Mouse (Mus musculus) embryonic facial prominence, embryonic 14.5 days (tissue): ENCODE measurements around the gene Gm614. TPM values are rescaled to one million over a fixed set of nuclear protein-coding genes. Genes with fewer than 3 reads are reported as not detected.

Source experiments
- ATAC-seq: fragments of 200-750 bp; cut with Nextera tagmentation; 2 replicates; pipeline ENCODE4 v1.8.0; 2017; ENCODE audit warnings: low read depth, moderate number of reproducible peaks, moderate TSS enrichment
- DNase-seq: peaks from one replicate; pipeline ENCODE4 v3.0.0-alpha.2; 2015; ENCODE audit warnings: low spot score
- H3K27ac ChIP-seq: fragments of 300-500 bp; sonication (generic); replicated peaks from 2 replicates; pipeline ENCODE4 v1.5.1; 2014; ENCODE audit warnings: low read depth, mild to moderate bottlenecking, low read length, moderate library complexity
- H3K27me3 ChIP-seq: fragments of 300-500 bp; sonication (generic); replicated peaks from 2 replicates; pipeline ENCODE4 v1.6.1; 2014; ENCODE audit warnings: low read length; ENCODE audit not compliant: control insufficient read depth, insufficient read depth
- H3K36me3 ChIP-seq: fragments of 300-500 bp; sonication (generic); 2 replicates; pipeline ENCODE4 v1.6.1; 2014; ENCODE audit warnings: low read length, mixed read lengths; ENCODE audit not compliant: control insufficient read depth, insufficient read depth
- H3K4me1 ChIP-seq: fragments of 300-500 bp; sonication (generic); 2 replicates; pipeline ENCODE4 v1.6.1; 2014; ENCODE audit warnings: antibody characterized with exemption, low read length; ENCODE audit not compliant: control insufficient read depth, insufficient read depth
- H3K4me2 ChIP-seq: fragments of 300-500 bp; sonication (generic); 2 replicates; pipeline ENCODE4 v1.6.1; 2014; ENCODE audit warnings: low read depth, mild to moderate bottlenecking, low read length, moderate library complexity, mixed read lengths
- H3K4me3 ChIP-seq: fragments of 300-500 bp; sonication (generic); 2 replicates; pipeline ENCODE4 v1.5.1; 2014; ENCODE audit warnings: low read depth, mild to moderate bottlenecking, low read length
- H3K9ac ChIP-seq: fragments of 300-500 bp; sonication (generic); 2 replicates; pipeline ENCODE4 v1.6.1; 2014; ENCODE audit warnings: low read depth, mild to moderate bottlenecking, low read length, moderate library complexity, mixed read lengths
- H3K9me3 ChIP-seq: fragments of 300-500 bp; sonication (generic); 2 replicates; pipeline ENCODE4 v1.6.1; 2016; ENCODE audit warnings: low read length; ENCODE audit not compliant: control insufficient read depth
- WGBS: fragments of 180-500 bp; shearing (Covaris S2); extraction: QIAGEN DNeasy Blood & Tissue Kit; methylation state at CpG from one replicate; pipeline ENCODE4 v1.1.7; 2014; 5-methylcytosine and 5-hydroxymethylcytosine counted together
- polyA plus RNA-seq: library from polyadenylated mRNA; unstranded; fragments of >200 nt; fragmentation: Nextera tagmentation; extraction: Ambion mirVana; gene quantifications from 2 replicates; pipeline ENCODE4 v1.2.1, GENCODE M21; 2014

The Gm614 gene
- polyA plus RNA-seq, 1 experiment from 2014 or later, result not detected

DNA sequence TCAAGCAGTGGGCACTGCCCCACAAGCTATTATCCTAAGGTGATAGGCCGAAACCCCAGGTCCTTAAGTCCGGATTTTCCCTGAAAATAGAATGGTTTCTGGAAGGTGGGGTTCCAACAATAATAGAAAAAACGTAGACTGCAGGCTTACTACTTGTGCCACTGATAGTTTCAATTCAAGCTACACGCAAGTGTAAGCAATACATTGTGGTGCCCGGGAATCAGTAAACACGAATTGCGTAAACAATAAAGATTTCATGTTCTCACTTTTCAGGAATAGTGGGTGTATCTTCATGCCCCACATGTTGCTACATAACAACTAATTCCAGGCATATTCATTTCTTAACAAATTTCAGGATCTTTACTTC is 41.0 kb downstream of the Gm614 start:
- Histone ChIP-seq H3K27me3 (0 out of 2 replicates have a peak, but pooled peaks cover under 1% of the 10 kb centered on the region), H3K4me2 (peak overlapping the region; percentile 53), H3K9me3 (no peaks in the 10 kb centered on the region), H3K4me3 (peak overlapping the region; percentile 58), H3K9ac (peak overlapping the region; percentile 48), H3K27ac (peak overlapping the region; percentile 44), H3K36me3 (no peaks in the 10 kb centered on the region), H3K4me1 (no peaks in the 10 kb centered on the region)
- no peak for DNase-seq
- 32% methylated on average over 7 of the region's 7 CpGs for WGBS
- no peak for ATAC-seq

DNA sequence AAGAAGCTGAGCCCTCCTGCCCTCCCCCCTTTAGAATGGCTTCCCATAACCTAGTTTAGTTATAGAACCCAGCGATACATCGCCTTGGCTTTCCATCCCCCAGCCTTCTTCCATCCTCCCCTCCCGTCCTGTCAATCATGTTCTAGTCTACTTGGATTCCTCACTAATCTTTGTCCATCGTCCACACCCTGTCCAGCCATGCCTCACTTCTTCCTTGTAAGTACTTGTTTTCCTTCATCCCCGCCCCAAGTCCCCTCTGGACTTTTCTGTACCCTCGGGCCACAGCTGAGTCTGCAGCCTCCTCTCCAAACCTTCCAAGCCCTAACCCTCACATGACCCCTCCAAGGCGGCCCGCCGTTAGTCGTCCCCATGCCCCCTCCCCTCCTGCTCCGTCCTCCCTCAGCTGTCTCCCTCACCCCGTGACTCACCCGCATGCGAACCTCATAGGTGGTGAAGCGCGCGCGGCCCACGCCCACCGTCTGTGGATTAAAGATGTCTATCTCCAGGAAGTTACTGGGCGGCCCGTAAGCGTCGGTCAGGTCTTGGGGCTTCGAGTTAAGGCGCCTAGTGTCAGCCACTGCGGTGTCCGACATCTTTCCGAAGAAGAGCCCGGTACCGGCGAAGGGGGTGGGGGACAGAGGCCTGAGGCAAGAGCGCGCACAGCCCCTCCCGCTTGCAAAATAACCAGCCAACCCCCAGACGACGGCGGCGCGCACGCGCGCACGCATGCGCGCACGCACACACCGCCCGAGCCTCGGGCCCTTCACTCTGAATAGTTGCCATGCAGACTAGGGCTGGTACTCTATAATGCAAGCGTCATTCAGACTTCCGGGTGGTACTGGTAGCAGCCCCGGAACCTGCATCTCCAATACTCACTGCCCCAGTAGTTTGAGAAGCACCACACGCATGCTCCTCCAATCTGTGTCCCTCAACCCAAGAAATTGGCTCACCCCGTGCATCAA is 41.7 kb downstream of the Gm614 start, which contains the start of gene Snx12:
Gene Snx12 (minus strand): TSS at position 730 of the 962 bp plus-strand sequence.
- DNase-seq, result peak; percentile 96
- no peaks in the 10 kb centered on the region for H3K27me3 ChIP-seq
- peak; percentile 97 for ATAC-seq
- WGBS, result 17% methylated on average over 37 of the region's 55 CpGs
- no peaks in the 10 kb centered on the region for H3K36me3 ChIP-seq
- H3K9me3 ChIP-seq, result no peaks in the 10 kb centered on the region
- H3K27ac ChIP-seq, result peak within 1 kb of the TSS; percentile 44
- H3K4me1 ChIP-seq, result no peaks in the 10 kb centered on the region
- peak within 1 kb of the TSS; percentile 71 for H3K9ac ChIP-seq
- peak within 1 kb of the TSS; percentile 58 for H3K4me3 ChIP-seq
- peak within 1 kb of the TSS; percentile 54 for H3K4me2 ChIP-seq

Other genes starting within 250 kb of the Gm614 start
- 0.08 and 0.38 TPM in 2 replicates for gene Tex11, start 204.3 kb downstream of the Gm614 start, polyA plus RNA-seq
- gene Slc7a3, start 178.0 kb downstream of the Gm614 start, polyA plus RNA-seq, result 1.5 and 1.7 TPM in 2 replicates
- gene Snx12, start 41.4 kb downstream of the Gm614 start, polyA plus RNA-seq, result 42.1 and 46.8 TPM in 2 replicates
- gene Foxo4, start 9.5 kb downstream of the Gm614 start, polyA plus RNA-seq, result 4.6 and 4.9 TPM in 2 replicates
- gene Il2rg, start 4.3 kb upstream of the Gm614 start, polyA plus RNA-seq, result 12.6 and 14.5 TPM in 2 replicates
- gene Gm20489, start 5.0 kb upstream of the Gm614 start, polyA plus RNA-seq, result not detected in 2 replicates
- gene Med12, start 10.0 kb upstream of the Gm614 start, polyA plus RNA-seq, result 38.0 and 42.5 TPM in 2 replicates
- gene Nlgn3, start 35.2 kb upstream of the Gm614 start, polyA plus RNA-seq, result 13.9 and 18.8 TPM in 2 replicates
- gene Gjb1, start 112.4 kb upstream of the Gm614 start, polyA plus RNA-seq, result 0.48 and 0.51 TPM in 2 replicates
- 27.1 and 30.1 TPM in 2 replicates for gene Zmym3, start 156.9 kb upstream of the Gm614 start, polyA plus RNA-seq
- 328 and 365 TPM in 2 replicates for gene Nono, start 165.3 kb upstream of the Gm614 start, polyA plus RNA-seq
- gene Itgb1bp2, start 185.1 kb upstream of the Gm614 start, polyA plus RNA-seq, result 110 and 157 TPM in 2 replicates